Mouse (Mus musculus) E14TG2a.4 (cell line): Measurements from ENCODE around the gene Gm49395.

Experiments used
- H3K27me3 ChIP-seq: 2 replicates; pipeline ENCODE4 v1.6.1; 2014; ENCODE audit warnings: low read length, control low read depth; ENCODE audit not compliant: insufficient read depth
- H3K36me3 ChIP-seq: 2 replicates; pipeline ENCODE4 v1.6.1; 2014; ENCODE audit warnings: low read length, control low read depth; ENCODE audit not compliant: insufficient read depth
- H3K4me1 ChIP-seq: replicated peaks from 2 replicates; pipeline ENCODE4 v1.6.1; 2014; ENCODE audit warnings: low read depth, low read length, control low read depth
- H3K4me3 ChIP-seq: replicated peaks from 2 replicates; pipeline ENCODE4 v1.5.1; 2014; ENCODE audit warnings: mild to moderate bottlenecking, low read length
- H3K9me3 ChIP-seq: 2 replicates; pipeline ENCODE4 v1.6.1; 2014; ENCODE audit warnings: low read length, control low read depth
- CTCF ChIP-seq: conservative IDR thresholded peaks from 2 replicates; pipeline ENCODE4 v1.5.1; 2014; ENCODE audit warnings: low read length
- NANOG ChIP-seq: IDR thresholded peaks from 2 replicates; pipeline ENCODE4 v1.6.1; 2014; ENCODE audit warnings: borderline replicate concordance, low read length, mixed read lengths
- POU5F1 ChIP-seq: IDR thresholded peaks from 2 replicates; pipeline ENCODE4 v1.6.1; 2014; ENCODE audit warnings: low read length, borderline replicate concordance

The Gm49395 gene

GRCm38 (mm10) chr13:115101355-115102191, at the start of gene Gm49395, which contains the start of gene Itga1:
Gm49395 (minus strand) TSS chr13:115101921.
Itga1 (minus strand) TSS chr13:115101964.
- peaks cover 53% of the 10 kb centered on the region for H3K27me3 ChIP-seq
- no peaks in the 10 kb centered on the region for H3K36me3 ChIP-seq
- TF ChIP-seq CTCF (no peak), NANOG (no peak), POU5F1 (no peak)
- peaks cover 15% of the 10 kb centered on the region for H3K9me3 ChIP-seq
- peaks cover 32% of the 10 kb centered on the region for H3K4me1 ChIP-seq
- H3K4me3 ChIP-seq, result peak within 1 kb of the TSS; percentile 79

GRCm38 (mm10) chr13:115150602-115151001, 48.9 kb upstream of the Gm49395 start:
- H3K9me3 ChIP-seq, result no peaks in the 10 kb centered on the region
- no peaks in the 10 kb centered on the region for H3K27me3 ChIP-seq
- TF ChIP-seq NANOG, result no peak
- no peak for TF ChIP-seq POU5F1
- TF ChIP-seq CTCF, result no peak
- no peak overlapping the region for H3K4me3 ChIP-seq
- H3K36me3 ChIP-seq, result no peaks in the 10 kb centered on the region
- no peaks in the 10 kb centered on the region for H3K4me1 ChIP-seq

- Histone ChIP-seq H3K9me3 (no peaks in the 10 kb centered on the region), H3K4me3 (no peak overlapping the region), H3K36me3 (no peaks in the 10 kb centered on the region), H3K27me3 (no peaks in the 10 kb centered on the region), H3K4me1 (no peaks in the 10 kb centered on the region)
- no peak for TF ChIP-seq POU5F1
- TF ChIP-seq NANOG, result no peak
- no peak for TF ChIP-seq CTCF
These were observed 48.1 kb upstream of the Gm49395 start for GRCm38 (mm10) chr13:115149849-115150248.

- Histone ChIP-seq H3K36me3 (no peaks in the 10 kb centered on the region), H3K4me1 (no peaks in the 10 kb centered on the region), H3K4me3 (no peak overlapping the region), H3K9me3 (no peaks in the 10 kb centered on the region), H3K27me3 (no peaks in the 10 kb centered on the region)
- TF ChIP-seq NANOG (no peak), CTCF (no peak), POU5F1 (no peak)
These were observed 41.9 kb upstream of the Gm49395 start for GRCm38 (mm10) chr13:115143575-115143974.

- Histone ChIP-seq H3K27me3 (0 out of 2 replicates have a peak, but pooled peaks cover 4% of the 10 kb centered on the region), H3K36me3 (no peaks in the 10 kb centered on the region), H3K4me1 (no peaks in the 10 kb centered on the region), H3K4me3 (no peak overlapping the region), H3K9me3 (no peaks in the 10 kb centered on the region)
- TF ChIP-seq CTCF (no peak), POU5F1 (no peak), NANOG (no peak)
These were observed 40.3 kb upstream of the Gm49395 start for GRCm38 (mm10) chr13:115142066-115142465.

- Histone ChIP-seq H3K27me3 (0 out of 2 replicates have a peak, but pooled peaks cover 4% of the 10 kb centered on the region), H3K9me3 (no peaks in the 10 kb centered on the region), H3K4me1 (no peaks in the 10 kb centered on the region), H3K36me3 (no peaks in the 10 kb centered on the region), H3K4me3 (no peak overlapping the region)
- TF ChIP-seq CTCF (no peak), NANOG (no peak), POU5F1 (no peak)
These were observed 36.8 kb upstream of the Gm49395 start for GRCm38 (mm10) chr13:115138513-115138912.

GRCm38 (mm10) chr13:115136761-115137160, 35.0 kb upstream of the Gm49395 start:
- H3K4me1 ChIP-seq, result peaks cover 4% of the 10 kb centered on the region; the same call in 1 of the 2 replicates
- no peaks in the 10 kb centered on the region for H3K36me3 ChIP-seq
- no peak for TF ChIP-seq CTCF
- TF ChIP-seq POU5F1, result no peak
- no peak for TF ChIP-seq NANOG
- no peak overlapping the region for H3K4me3 ChIP-seq
- no peaks in the 10 kb centered on the region for H3K9me3 ChIP-seq
- H3K27me3 ChIP-seq, result 0 out of 2 replicates have a peak, but pooled peaks cover 4% of the 10 kb centered on the region

- TF ChIP-seq POU5F1 (no peak), CTCF (no peak), NANOG (no peak)
- no peaks in the 10 kb centered on the region for H3K36me3 ChIP-seq
- no peak overlapping the region for H3K4me3 ChIP-seq
- H3K4me1 ChIP-seq, result peaks cover 4% of the 10 kb centered on the region; the same call in 1 of the 2 replicates
- no peaks in the 10 kb centered on the region for H3K27me3 ChIP-seq
- H3K9me3 ChIP-seq, result no peaks in the 10 kb centered on the region
These were observed 30.7 kb upstream of the Gm49395 start for GRCm38 (mm10) chr13:115132435-115132834.

GRCm38 (mm10) chr13:115131381-115131780, 29.7 kb upstream of the Gm49395 start:
- Histone ChIP-seq H3K36me3 (no peaks in the 10 kb centered on the region), H3K27me3 (no peaks in the 10 kb centered on the region), H3K4me1 (peaks cover 4% of the 10 kb centered on the region; the same call in 1 of the 2 replicates), H3K9me3 (no peaks in the 10 kb centered on the region), H3K4me3 (no peak overlapping the region)
- no peak for TF ChIP-seq CTCF
